Mouse (Mus musculus): ENCODE measurements around the gene Kcnq4.

The Kcnq4 gene

DNA sequence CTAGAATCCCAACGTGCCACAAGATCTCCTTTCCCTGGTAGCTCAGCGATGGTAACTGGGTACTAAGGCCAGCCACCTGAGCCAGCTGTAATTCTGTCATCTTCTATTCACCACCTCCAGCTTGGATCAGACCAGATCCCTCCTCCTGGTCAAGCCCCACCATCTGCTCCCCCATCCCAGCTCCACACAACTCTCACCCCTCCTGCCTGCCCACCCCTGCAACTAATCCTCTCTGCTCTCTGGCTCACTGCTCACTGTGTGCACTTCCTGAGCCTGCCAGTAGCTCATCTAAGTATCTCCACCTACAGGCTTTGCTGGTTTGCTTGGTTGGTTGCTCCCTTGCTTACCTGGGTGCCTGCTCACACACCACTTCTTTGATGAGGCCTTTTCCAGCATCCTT, 26.8 kb downstream of the Kcnq4 start:
- no peak for DNase-seq

GRCm38 (mm10) chr4:120719152-120719551, 29.3 kb downstream of the Kcnq4 start:
- DNase-seq: no peak

GRCm38 (mm10) chr4:120717591-120717990, 30.8 kb downstream of the Kcnq4 start:
- DNase-seq: no peak

GRCm38 (mm10) chr4:120716765-120717164, 31.6 kb downstream of the Kcnq4 start:
- no peak for DNase-seq

DNA sequence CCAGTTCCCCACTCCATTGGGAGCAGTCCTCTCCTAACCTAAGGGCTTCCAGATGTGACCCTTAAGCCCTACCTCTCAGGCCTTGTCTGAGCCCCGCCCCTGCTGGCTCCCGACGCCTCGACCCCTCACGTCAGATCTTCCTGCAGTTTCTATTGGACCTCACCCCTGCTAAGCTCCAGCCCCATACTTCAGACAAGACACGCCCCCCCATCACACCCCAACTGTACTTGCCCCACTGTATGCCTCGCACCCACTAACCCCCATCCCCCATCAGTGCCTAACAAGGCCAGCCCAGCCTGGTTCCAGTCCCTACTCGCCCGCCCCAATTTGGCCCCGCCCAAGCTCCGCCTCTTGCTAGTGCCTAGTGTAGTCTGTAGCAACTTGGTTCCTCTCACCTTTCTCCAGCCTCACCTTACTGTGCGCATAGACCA, 32.3 kb downstream of the Kcnq4 start:
- DNase-seq: peak; percentile 59 to 66

DNA sequence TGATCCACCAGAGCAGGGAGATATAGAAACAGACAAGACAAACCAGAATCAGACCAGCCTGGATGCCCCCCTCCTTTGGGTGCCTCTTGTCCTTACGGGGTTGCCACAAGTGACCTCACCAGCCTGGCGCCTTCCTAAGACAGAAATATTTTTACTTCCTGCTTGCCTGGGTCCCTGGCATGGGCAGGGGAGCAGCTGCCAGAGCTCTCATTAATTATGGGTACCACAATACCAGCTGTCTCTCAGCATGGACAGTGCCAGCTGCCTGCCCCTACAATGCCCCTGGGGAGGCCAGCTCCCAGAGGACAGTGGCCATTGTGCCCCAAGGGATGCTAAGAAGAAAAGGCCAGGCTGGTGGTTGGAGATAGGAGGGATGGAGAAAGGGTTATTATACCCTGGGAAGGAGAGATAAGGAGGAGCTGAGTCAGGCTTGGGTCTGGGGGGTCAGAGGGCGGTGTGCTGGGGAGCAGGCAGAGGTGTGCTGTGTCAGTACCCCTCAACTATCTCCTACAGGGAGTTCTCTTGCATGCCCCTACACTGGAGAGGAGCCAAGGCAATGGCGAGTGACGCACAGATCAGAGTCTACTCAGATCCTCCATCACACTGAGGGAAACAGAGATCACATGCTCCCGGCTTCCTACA, 34.4 kb downstream of the Kcnq4 start:
- no peak for DNase-seq

DNA sequence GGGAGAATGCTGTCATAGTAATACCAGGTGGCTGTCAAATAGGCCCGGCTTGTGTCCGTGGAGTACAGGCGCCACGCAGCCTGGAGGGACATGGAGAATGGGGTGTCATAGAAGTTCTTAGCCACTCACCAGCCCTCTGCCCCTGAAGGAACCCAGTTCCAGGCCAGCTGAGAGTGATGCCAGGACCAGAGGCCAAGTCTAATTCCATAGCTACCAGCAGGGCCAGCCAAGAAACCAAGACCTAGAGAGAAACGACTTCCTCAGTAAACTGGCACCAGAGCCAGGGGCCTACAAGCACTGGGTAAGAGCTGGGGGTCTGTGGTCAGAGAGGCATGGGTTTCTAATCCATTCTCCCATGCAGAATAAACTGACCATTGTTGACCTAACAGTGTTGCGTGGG, 35.4 kb downstream of the Kcnq4 start:
- DNase-seq: no peak

GRCm38 (mm10) chr4:120712236-120712635, 36.2 kb downstream of the Kcnq4 start:
- DNase-seq: no peak

GRCm38 (mm10) chr4:120702511-120702910, 45.9 kb downstream of the Kcnq4 start:
- no peak for DNase-seq

DNA sequence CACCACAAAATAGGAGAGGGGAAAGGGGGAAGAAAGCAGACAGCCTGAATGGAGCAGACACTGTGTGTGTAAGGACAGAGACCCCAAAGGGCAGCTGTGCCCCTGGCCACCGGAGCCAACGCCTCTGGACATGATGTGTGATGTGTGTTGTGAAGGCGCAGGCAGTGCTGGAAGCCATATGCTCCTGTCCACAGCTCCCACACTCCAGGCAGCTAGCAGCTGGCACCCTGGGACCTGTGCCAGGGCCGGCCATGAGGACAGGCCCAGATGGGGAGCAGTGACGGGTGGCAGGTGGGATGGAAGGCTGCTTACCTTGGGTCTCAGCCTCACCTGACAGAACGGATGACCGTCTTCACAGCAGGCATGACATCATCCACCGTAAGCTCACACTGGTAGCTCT, 46.4 kb downstream of the Kcnq4 start:
- DNase-seq: no peak

- no peak for DNase-seq
These were observed 47.2 kb downstream of the Kcnq4 start for GRCm38 (mm10) chr4:120701180-120701579.

DNA sequence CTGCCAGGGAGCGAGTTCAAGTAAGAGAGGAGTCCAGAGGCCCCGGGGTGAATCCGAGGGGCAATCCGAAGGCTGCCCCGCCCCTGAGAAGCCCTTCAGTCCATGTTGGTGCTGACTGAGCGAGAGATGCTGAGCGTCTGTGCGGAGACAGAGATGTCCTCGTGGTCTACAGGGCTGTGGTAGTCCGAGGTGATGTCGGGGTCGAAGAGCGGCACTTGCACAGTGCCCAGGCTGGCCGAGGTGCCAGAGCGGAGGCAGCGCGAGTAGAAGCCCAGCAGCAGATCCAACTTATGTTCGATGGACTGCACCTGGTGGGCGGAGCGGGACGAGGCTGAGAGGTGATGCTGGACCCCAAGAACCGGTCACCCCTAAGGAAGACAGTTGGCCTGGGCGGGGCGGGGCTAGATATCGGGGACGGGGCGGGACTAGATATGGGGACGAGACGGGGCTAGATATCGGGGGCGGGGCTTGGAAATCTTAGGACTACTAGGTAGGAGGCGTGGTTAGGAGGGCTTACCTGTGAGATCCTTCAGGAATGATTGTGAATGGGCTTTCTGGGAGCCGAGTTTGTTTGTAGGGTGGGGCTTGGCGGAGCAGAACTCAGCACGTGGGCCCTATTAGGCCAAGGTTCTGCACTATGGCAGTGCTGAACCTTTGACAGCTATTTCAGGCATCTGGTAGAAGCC, 50.5 kb downstream of the Kcnq4 start:
- DNase-seq: no peak

DNA sequence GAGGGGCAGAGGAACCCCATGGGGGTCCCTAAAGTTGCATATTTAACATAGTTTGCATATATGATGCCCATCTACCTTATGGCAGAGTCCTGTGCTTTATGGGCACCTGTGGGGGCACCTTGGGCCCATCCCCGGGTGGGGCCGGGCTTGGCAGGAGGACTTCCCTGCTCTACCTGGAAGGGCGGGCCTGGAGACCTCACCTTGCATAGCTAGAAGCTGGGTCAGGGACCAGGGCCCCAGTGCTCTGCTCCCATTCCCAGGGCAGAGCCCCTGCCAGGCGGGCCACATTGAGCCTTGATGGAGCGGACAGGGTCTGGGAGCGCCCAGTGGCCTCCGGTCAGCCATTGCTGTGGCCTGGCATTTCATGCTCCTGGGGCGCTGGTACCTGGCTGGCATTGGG, 51.1 kb downstream of the Kcnq4 start:
- DNase-seq: no peak

- DNase-seq: peak; percentile 34 to 40
These were observed 55.7 kb downstream of the Kcnq4 start for GRCm38 (mm10) chr4:120692717-120693116.

GRCm38 (mm10) chr4:120689317-120689716, 59.1 kb downstream of the Kcnq4 start:
- DNase-seq: no peak

GRCm38 (mm10) chr4:120687282-120687681, 61.1 kb downstream of the Kcnq4 start:
- DNase-seq: no peak

GRCm38 (mm10) chr4:120683278-120683997, 65.0 kb downstream of the Kcnq4 start:
- no peak for DNase-seq

DNA sequence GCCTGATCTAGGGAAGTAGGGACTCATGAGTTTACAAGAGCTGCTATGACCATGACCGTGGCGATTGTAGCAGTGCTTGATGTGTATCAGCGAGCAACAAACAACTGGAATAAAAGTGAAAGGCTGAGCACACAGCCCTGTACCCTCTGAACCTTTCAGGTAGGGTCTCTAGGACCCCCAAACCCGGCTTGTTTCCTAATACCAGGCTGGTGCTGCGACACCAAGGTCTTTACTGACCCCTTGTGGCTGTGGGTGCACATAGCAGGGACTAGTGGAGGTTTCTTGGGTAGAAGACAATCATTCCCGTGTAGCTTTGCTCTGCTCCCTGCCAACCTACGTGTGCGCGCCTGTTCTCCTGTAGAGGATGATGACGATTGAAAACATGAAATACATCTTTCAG, 66.2 kb downstream of the Kcnq4 start:
- peak; percentile 65 to 67 for DNase-seq

- DNase-seq: peak; percentile 58 to 60
These were observed 67.5 kb downstream of the Kcnq4 start for GRCm38 (mm10) chr4:120680953-120681352.

GRCm38 (mm10) chr4:120675640-120676039, 72.8 kb downstream of the Kcnq4 start:
- DNase-seq: no peak

- no peak for DNase-seq
These were observed 73.5 kb downstream of the Kcnq4 start for GRCm38 (mm10) chr4:120674775-120675451.

- no peak for DNase-seq
These were observed 74.8 kb downstream of the Kcnq4 start for GRCm38 (mm10) chr4:120673606-120674005.

DNA sequence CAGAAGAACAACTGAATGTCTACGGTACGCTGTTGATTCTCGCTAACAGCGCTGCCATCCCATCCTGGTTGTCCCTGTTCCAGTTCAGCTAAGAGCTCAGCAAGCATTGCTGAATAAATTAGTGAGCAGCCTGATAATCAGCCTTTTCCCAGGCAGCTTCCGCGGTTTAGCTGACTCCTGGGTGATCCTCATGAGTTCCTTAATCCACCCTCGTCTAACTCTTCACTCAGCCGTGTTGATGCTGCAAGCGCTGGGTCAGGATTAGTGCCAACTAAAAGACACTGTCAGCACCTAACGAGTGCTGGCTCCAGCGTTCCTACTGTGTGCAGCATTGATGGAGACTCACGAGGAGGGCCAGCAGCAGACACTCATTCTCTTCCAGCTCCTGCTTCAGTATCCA, 77.4 kb downstream of the Kcnq4 start:
- DNase-seq: no peak

All from B cell, adult 2 months (primary cell).